Mouse (Mus musculus) intestine, postnatal 0 days (tissue): ENCODE measurements at regions not wholly inside any gene's neighbourhood (a gene's known extent, or its start where the extent isn't known, plus 50 kb on each side); places are given as distances from the start of the nearest gene placed in this dataset.

Source experiments
- ATAC-seq: fragments of 200-750 bp; cut with Nextera tagmentation; 2 replicates; pipeline ENCODE4 v1.8.0; 2017; ENCODE audit warnings: mild to moderate bottlenecking, moderate TSS enrichment, moderate library complexity
- H3K27ac ChIP-seq: fragments of 300-500 bp; sonication (generic); 2 replicates; pipeline ENCODE4 v1.5.1; 2014; ENCODE audit warnings: mild to moderate bottlenecking, low read depth, low read length, moderate library complexity
- H3K27me3 ChIP-seq: fragments of 300-500 bp; sonication (generic); replicated peaks from 2 replicates; pipeline ENCODE4 v1.6.1; 2014; ENCODE audit warnings: low read length, mixed read lengths; ENCODE audit not compliant: control insufficient read depth, insufficient read depth
- H3K36me3 ChIP-seq: fragments of 300-500 bp; sonication (generic); 2 replicates; pipeline ENCODE4 v1.6.1; 2014; ENCODE audit warnings: mild to moderate bottlenecking, moderate library complexity; ENCODE audit not compliant: control insufficient read depth, insufficient read depth
- H3K4me1 ChIP-seq: fragments of 300-500 bp; sonication (generic); replicated peaks from 2 replicates; pipeline ENCODE4 v1.6.1; 2014; ENCODE audit warnings: antibody characterized with exemption, low read length, mixed read lengths; ENCODE audit not compliant: control insufficient read depth, insufficient read depth
- H3K4me2 ChIP-seq: fragments of 300-500 bp; sonication (generic); replicated peaks from 2 replicates; pipeline ENCODE4 v1.6.1; 2014; ENCODE audit warnings: low read depth, mild to moderate bottlenecking, moderate library complexity
- H3K4me3 ChIP-seq: fragments of 300-500 bp; sonication (generic); 2 replicates; pipeline ENCODE4 v1.5.1; 2014; ENCODE audit warnings: low read depth, low read length
- H3K9ac ChIP-seq: fragments of 300-500 bp; sonication (generic); 2 replicates; pipeline ENCODE4 v1.6.1; 2014; ENCODE audit warnings: mild to moderate bottlenecking, low read depth, low read length
- H3K9me3 ChIP-seq: fragments of 300-500 bp; sonication (generic); 2 replicates; pipeline ENCODE4 v1.6.1; 2016; ENCODE audit warnings: mixed run types; ENCODE audit not compliant: control insufficient read depth
- CTCF ChIP-seq: sonication (generic); IDR thresholded peaks from 2 replicates; pipeline ENCODE4 v1.5.1; 2016; ENCODE audit warnings: low read depth, mild to moderate bottlenecking, control low read depth, antibody characterized with exemption, moderate library complexity
- WGBS: fragments of 180-500 bp; shearing (Covaris S2); extraction: QIAGEN DNeasy Blood & Tissue Kit; methylation state at CpG from one replicate; pipeline ENCODE4 v1.1.7; 2014; 5-methylcytosine and 5-hydroxymethylcytosine counted together

GRCm38 (mm10) chr9:47091796-47092195 is 93.3 kb downstream of the Gm4791 start:
- Histone ChIP-seq H3K9ac (no peak overlapping the region), H3K27me3 (no peaks in the 10 kb centered on the region), H3K27ac (no peak overlapping the region), H3K4me1 (no peaks in the 10 kb centered on the region), H3K4me3 (no peak overlapping the region), H3K36me3 (no peaks in the 10 kb centered on the region), H3K9me3 (no peaks in the 10 kb centered on the region), H3K4me2 (no peak overlapping the region)
- no peak for ATAC-seq
- WGBS = 68% methylated on average over 10 of the region's 10 CpGs
- TF ChIP-seq CTCF = no peak

- Histone ChIP-seq H3K9ac (no peak overlapping the region), H3K36me3 (no peaks in the 10 kb centered on the region), H3K4me3 (no peak overlapping the region), H3K9me3 (no peaks in the 10 kb centered on the region), H3K4me1 (no peaks in the 10 kb centered on the region), H3K4me2 (no peak overlapping the region), H3K27ac (no peak overlapping the region), H3K27me3 (no peaks in the 10 kb centered on the region)
- ATAC-seq = no peak
- WGBS = 82% methylated on average over 4 of the region's 4 CpGs
- no peak for TF ChIP-seq CTCF
Measured at GRCm38 (mm10) chr9:47095656-47096055, 97.1 kb downstream of the Gm4791 start.

GRCm38 (mm10) chr9:47103316-47103715 is 104.8 kb downstream of the Gm4791 start:
- H3K36me3 ChIP-seq = no peaks in the 10 kb centered on the region
- H3K4me2 ChIP-seq = no peak overlapping the region
- no peaks in the 10 kb centered on the region for H3K9me3 ChIP-seq
- no peak for ATAC-seq
- H3K27me3 ChIP-seq = no peaks in the 10 kb centered on the region
- H3K4me1 ChIP-seq = no peaks in the 10 kb centered on the region
- H3K9ac ChIP-seq = no peak overlapping the region
- no peak for TF ChIP-seq CTCF
- H3K27ac ChIP-seq = no peak overlapping the region
- no peak overlapping the region for H3K4me3 ChIP-seq
- 83% methylated on average over 3 of the region's 3 CpGs for WGBS

GRCm38 (mm10) chr9:47103966-47104365 is 105.4 kb downstream of the Gm4791 start:
- WGBS = 87% methylated on average over 5 of the region's 5 CpGs
- H3K9ac ChIP-seq = no peak overlapping the region
- H3K27ac ChIP-seq = no peak overlapping the region
- no peak for TF ChIP-seq CTCF
- no peak for ATAC-seq
- no peaks in the 10 kb centered on the region for H3K36me3 ChIP-seq
- H3K9me3 ChIP-seq = no peaks in the 10 kb centered on the region
- no peak overlapping the region for H3K4me2 ChIP-seq
- no peak overlapping the region for H3K4me3 ChIP-seq
- H3K4me1 ChIP-seq = no peaks in the 10 kb centered on the region
- H3K27me3 ChIP-seq = no peaks in the 10 kb centered on the region

- Histone ChIP-seq H3K4me2 (no peak overlapping the region), H3K27ac (no peak overlapping the region), H3K4me1 (no peaks in the 10 kb centered on the region), H3K27me3 (no peaks in the 10 kb centered on the region), H3K9me3 (no peaks in the 10 kb centered on the region), H3K4me3 (no peak overlapping the region), H3K36me3 (no peaks in the 10 kb centered on the region), H3K9ac (no peak overlapping the region)
- 52% methylated on average over 5 of the region's 5 CpGs for WGBS
- TF ChIP-seq CTCF = no peak
- ATAC-seq = no peak
Measured at GRCm38 (mm10) chr9:47108096-47108495, 109.6 kb downstream of the Gm4791 start.

- H3K9ac ChIP-seq = no peak overlapping the region
- H3K4me1 ChIP-seq = no peaks in the 10 kb centered on the region
- no peak overlapping the region for H3K4me3 ChIP-seq
- no peak for ATAC-seq
- no peaks in the 10 kb centered on the region for H3K27me3 ChIP-seq
- no peak overlapping the region for H3K27ac ChIP-seq
- H3K9me3 ChIP-seq = no peaks in the 10 kb centered on the region
- no peak for TF ChIP-seq CTCF
- no peak overlapping the region for H3K4me2 ChIP-seq
- WGBS = 75% methylated on average over 8 of the region's 8 CpGs
- no peaks in the 10 kb centered on the region for H3K36me3 ChIP-seq
Measured at GRCm38 (mm10) chr9:47119253-47119652, 120.7 kb downstream of the Gm4791 start.

- H3K4me3 ChIP-seq = no peak overlapping the region
- WGBS = 72% methylated on average over 2 of the region's 2 CpGs
Measured at GRCm38 (mm10) chr9:47123113-47123512, 124.6 kb downstream of the Gm4791 start.

More at GRCm38 (mm10) chr9:47123113-47123512, 124.6 kb downstream of the Gm4791 start:
- Histone ChIP-seq H3K9me3 (no peaks in the 10 kb centered on the region), H3K4me1 (no peaks in the 10 kb centered on the region), H3K27me3 (no peaks in the 10 kb centered on the region), H3K9ac (no peak overlapping the region), H3K36me3 (no peaks in the 10 kb centered on the region), H3K27ac (no peak overlapping the region), H3K4me2 (no peak overlapping the region)
- ATAC-seq = no peak
- no peak for TF ChIP-seq CTCF
